Mouse (Mus musculus): ENCODE measurements around the gene Serpinb9. TPM values are rescaled to one million over a fixed set of nuclear protein-coding genes. Genes with fewer than 3 reads are reported as not detected.

Gene Serpinb9
- polyA plus RNA-seq, 1 experiment from 2014 or later = 0.63 TPM

DNA sequence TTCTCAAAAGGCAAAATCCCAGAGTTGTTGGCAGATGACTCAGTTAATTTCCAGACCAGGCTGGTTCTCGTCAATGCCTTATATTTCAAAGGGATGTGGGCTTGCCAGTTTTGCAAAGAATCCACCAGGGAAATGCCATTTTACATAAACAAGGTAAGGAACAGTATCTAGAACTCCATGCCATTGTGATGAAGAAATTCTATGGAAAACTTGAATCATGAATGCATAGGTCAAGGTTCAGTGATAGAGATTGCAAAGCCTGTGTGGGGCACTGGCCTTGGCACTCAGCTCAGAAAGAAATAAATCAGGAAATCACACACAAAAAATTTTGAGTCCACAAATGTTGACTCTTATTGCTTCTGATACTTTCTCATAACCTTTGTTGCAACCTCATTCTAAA, 32.5 kb downstream of the Serpinb9 start:
- H3K4me1 ChIP-seq (ENCODE audit: control insufficient read depth, insufficient read depth, low read length) = no peaks in the 10 kb centered on the region
- no peak for DNase-seq (ENCODE audit: low spot score, missing footprints)
- no peaks in the 10 kb centered on the region for H3K36me3 ChIP-seq (ENCODE audit: control insufficient read depth, insufficient read depth, low read length)
- H3K4me2 ChIP-seq = no peak overlapping the region
- H3K9ac ChIP-seq (ENCODE audit: low read length) = no peak overlapping the region
- H3K27ac ChIP-seq (ENCODE audit: low read depth, low read length) = no peak overlapping the region
- no peaks in the 10 kb centered on the region for H3K9me3 ChIP-seq (ENCODE audit: control insufficient read depth, low read length)
- no peaks in the 10 kb centered on the region for H3K27me3 ChIP-seq (ENCODE audit: control insufficient read depth, insufficient read depth, low read length)
- WGBS = 70% methylated on average over 1 of the region's 1 CpGs
- no peak for ATAC-seq (ENCODE audit: low FRiP score)
- H3K4me3 ChIP-seq (ENCODE audit: low read depth, low read length) = no peak overlapping the region

- Histone ChIP-seq H3K4me2 (no peak overlapping the region), H3K9ac (ENCODE audit: low read length) (no peak overlapping the region), H3K9me3 (ENCODE audit: control insufficient read depth, low read length) (no peaks in the 10 kb centered on the region), H3K36me3 (ENCODE audit: control insufficient read depth, insufficient read depth, low read length) (no peaks in the 10 kb centered on the region), H3K4me3 (ENCODE audit: low read depth, low read length) (no peak overlapping the region), H3K4me1 (ENCODE audit: control insufficient read depth, insufficient read depth, low read length) (no peaks in the 10 kb centered on the region), H3K27ac (ENCODE audit: low read depth, low read length) (no peak overlapping the region), H3K27me3 (ENCODE audit: control insufficient read depth, insufficient read depth, low read length) (no peaks in the 10 kb centered on the region)
- WGBS = 93% methylated on average over 3 of the region's 3 CpGs
- DNase-seq (ENCODE audit: low spot score, missing footprints) (peak; percentile 75), ATAC-seq (ENCODE audit: low FRiP score) (no peak)
Measured at GRCm38 (mm10) chr13:33043542-33043941, 40.5 kb downstream of the Serpinb9 start.

DNA sequence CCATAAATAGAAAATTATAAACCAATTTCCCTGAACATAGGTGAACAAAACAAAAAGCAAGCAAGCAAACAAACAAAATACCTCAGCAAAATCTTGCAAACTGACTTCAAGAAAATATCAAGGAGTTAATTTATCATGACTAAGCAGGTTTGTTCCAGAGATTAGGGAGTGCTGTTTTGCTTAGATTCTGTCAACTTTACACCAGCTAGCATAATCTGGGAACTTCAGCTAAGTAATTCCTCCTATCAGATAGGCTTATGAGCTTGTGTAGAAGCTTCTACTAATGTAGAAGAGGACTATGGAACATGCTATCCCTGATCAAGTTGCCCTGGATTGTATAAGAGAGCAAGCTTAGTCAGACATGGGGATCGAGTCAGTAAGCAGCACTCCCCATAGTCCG, 44.2 kb downstream of the Serpinb9 start:
- Histone ChIP-seq H3K9me3 (ENCODE audit: control insufficient read depth, low read length) (no peaks in the 10 kb centered on the region), H3K27me3 (ENCODE audit: control insufficient read depth, insufficient read depth, low read length) (no peaks in the 10 kb centered on the region), H3K4me1 (ENCODE audit: control insufficient read depth, insufficient read depth, low read length) (no peaks in the 10 kb centered on the region), H3K4me3 (ENCODE audit: low read depth, low read length) (no peak overlapping the region), H3K4me2 (no peak overlapping the region), H3K36me3 (ENCODE audit: control insufficient read depth, insufficient read depth, low read length) (no peaks in the 10 kb centered on the region), H3K27ac (ENCODE audit: low read depth, low read length) (no peak overlapping the region), H3K9ac (ENCODE audit: low read length) (no peak overlapping the region)
- 96% methylated on average over 2 of the region's 2 CpGs for WGBS
- DNase-seq (ENCODE audit: low spot score, missing footprints) (no peak), ATAC-seq (ENCODE audit: low FRiP score) (no peak)

DNA sequence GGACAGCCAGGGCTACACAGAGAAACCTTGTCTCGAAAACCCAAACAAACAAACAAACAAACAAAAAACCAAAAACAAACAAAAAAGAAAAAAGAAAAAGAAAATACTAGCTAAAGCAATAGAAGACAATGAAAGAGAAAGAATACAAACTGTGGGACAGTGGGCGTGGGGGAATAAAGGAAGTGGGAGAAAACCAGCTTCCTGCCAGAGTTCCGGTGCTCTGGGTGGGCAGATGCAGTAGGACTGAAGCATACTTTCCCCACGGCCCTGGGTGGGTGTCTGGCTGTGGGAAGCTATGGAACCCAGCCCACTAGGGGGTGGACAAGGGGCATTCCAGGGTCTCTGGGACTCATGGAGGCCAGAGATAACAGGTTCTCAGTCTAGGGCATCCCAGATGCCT, 45.1 kb downstream of the Serpinb9 start:
- H3K9me3 ChIP-seq (ENCODE audit: control insufficient read depth, low read length) = no peaks in the 10 kb centered on the region
- 80% methylated on average over 4 of the region's 4 CpGs for WGBS
- no peak overlapping the region for H3K9ac ChIP-seq (ENCODE audit: low read length)
- H3K27ac ChIP-seq (ENCODE audit: low read depth, low read length) = no peak overlapping the region
- ATAC-seq (ENCODE audit: low FRiP score) (no peak), DNase-seq (ENCODE audit: low spot score, missing footprints) (no peak)
- no peaks in the 10 kb centered on the region for H3K4me1 ChIP-seq (ENCODE audit: control insufficient read depth, insufficient read depth, low read length)
- H3K4me3 ChIP-seq (ENCODE audit: low read depth, low read length) = no peak overlapping the region
- no peaks in the 10 kb centered on the region for H3K27me3 ChIP-seq (ENCODE audit: control insufficient read depth, insufficient read depth, low read length)
- H3K4me2 ChIP-seq = no peak overlapping the region
- H3K36me3 ChIP-seq (ENCODE audit: control insufficient read depth, insufficient read depth, low read length) = no peaks in the 10 kb centered on the region

DNA sequence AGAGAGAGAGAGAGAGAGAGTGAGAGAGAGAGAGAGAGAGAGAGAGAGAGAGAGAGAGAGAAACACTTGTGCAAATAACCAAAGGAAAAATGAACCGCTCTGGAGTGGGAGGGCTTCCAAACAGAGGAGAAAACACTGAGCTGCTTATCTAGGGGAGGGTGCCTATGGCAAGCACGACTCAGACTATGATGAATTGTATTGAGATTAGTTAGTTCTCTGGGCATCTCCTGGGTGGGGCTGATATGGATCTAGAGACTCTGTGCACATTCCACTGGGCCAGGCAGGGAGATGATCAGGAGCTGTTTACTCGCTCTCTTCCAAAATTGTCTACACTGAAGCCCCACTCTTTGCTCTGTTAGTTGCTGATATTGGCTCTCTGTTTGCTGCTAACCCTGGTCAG, 48.6 kb downstream of the Serpinb9 start:
- Histone ChIP-seq H3K9me3 (ENCODE audit: control insufficient read depth, low read length) (no peaks in the 10 kb centered on the region), H3K27ac (ENCODE audit: low read depth, low read length) (no peak overlapping the region), H3K27me3 (ENCODE audit: control insufficient read depth, insufficient read depth, low read length) (no peaks in the 10 kb centered on the region), H3K4me3 (ENCODE audit: low read depth, low read length) (no peak overlapping the region), H3K4me2 (no peak overlapping the region), H3K4me1 (ENCODE audit: control insufficient read depth, insufficient read depth, low read length) (no peaks in the 10 kb centered on the region), H3K9ac (ENCODE audit: low read length) (no peak overlapping the region), H3K36me3 (ENCODE audit: control insufficient read depth, insufficient read depth, low read length) (no peaks in the 10 kb centered on the region)
- DNase-seq (ENCODE audit: low spot score, missing footprints) = no peak
- WGBS = 56% methylated on average over 3 of the region's 3 CpGs
- no peak for ATAC-seq (ENCODE audit: low FRiP score)

- Histone ChIP-seq H3K36me3 (ENCODE audit: control insufficient read depth, insufficient read depth, low read length) (no peaks in the 10 kb centered on the region), H3K4me1 (ENCODE audit: control insufficient read depth, insufficient read depth, low read length) (no peaks in the 10 kb centered on the region), H3K27ac (ENCODE audit: low read depth, low read length) (no peak overlapping the region), H3K9ac (ENCODE audit: low read length) (no peak overlapping the region), H3K9me3 (ENCODE audit: control insufficient read depth, low read length) (no peaks in the 10 kb centered on the region), H3K4me3 (ENCODE audit: low read depth, low read length) (no peak overlapping the region), H3K27me3 (ENCODE audit: control insufficient read depth, insufficient read depth, low read length) (no peaks in the 10 kb centered on the region), H3K4me2 (no peak overlapping the region)
- ATAC-seq (ENCODE audit: low FRiP score) (no peak), DNase-seq (ENCODE audit: low spot score, missing footprints) (no peak)
- WGBS = 63% methylated on average over 1 of the region's 1 CpGs
Measured at GRCm38 (mm10) chr13:33063048-33063447, 60.0 kb downstream of the Serpinb9 start.

Other genes with a start within 250 kb of the Serpinb9 start
- gene Mylk4, start 219.3 kb upstream of the Serpinb9 start, polyA plus RNA-seq (2014; fragmentation: Nextera tagmentation; extraction: Ambion mirVana) = 0.07 TPM in 1 of 2 replicates, not detected in the other
- 14.3 and 17.2 TPM in 2 replicates for gene Wrnip1, start 201.2 kb upstream of the Serpinb9 start, polyA plus RNA-seq (2014; fragmentation: Nextera tagmentation; extraction: Ambion mirVana)
- not detected in 2 replicates for gene D930007J09Rik, start 200.4 kb upstream of the Serpinb9 start, polyA plus RNA-seq (2014; fragmentation: Nextera tagmentation; extraction: Ambion mirVana)
- 2.0 and 2.9 TPM in 2 replicates for gene Serpinb1a, start 152.1 kb upstream of the Serpinb9 start, polyA plus RNA-seq (2014; fragmentation: Nextera tagmentation; extraction: Ambion mirVana)
- not detected in 2 replicates for gene Serpinb1c, start 105.0 kb upstream of the Serpinb9 start, polyA plus RNA-seq (2014; fragmentation: Nextera tagmentation; extraction: Ambion mirVana)
- 0.55 and 0.83 TPM in 2 replicates for gene Serpinb6b, start 38.0 kb upstream of the Serpinb9 start, polyA plus RNA-seq (2014; fragmentation: Nextera tagmentation; extraction: Ambion mirVana)
- 0.12 TPM in 1 of 2 replicates, not detected in the other for gene Serpinb9b, start 24.2 kb downstream of the Serpinb9 start, polyA plus RNA-seq (2014; fragmentation: Nextera tagmentation; extraction: Ambion mirVana)
- 0.10 and 0.25 TPM in 2 replicates for gene Serpinb1b, start 75.3 kb downstream of the Serpinb9 start, polyA plus RNA-seq (2014; fragmentation: Nextera tagmentation; extraction: Ambion mirVana)
- gene Serpinb9c, start 156.5 kb downstream of the Serpinb9 start, polyA plus RNA-seq (2014; fragmentation: Nextera tagmentation; extraction: Ambion mirVana) = not detected in 2 replicates
- not detected in 2 replicates for gene Serpinb9d, start 189.7 kb downstream of the Serpinb9 start, polyA plus RNA-seq (2014; fragmentation: Nextera tagmentation; extraction: Ambion mirVana)
- not detected in 2 replicates for gene Serpinb9e, start 246.4 kb downstream of the Serpinb9 start, polyA plus RNA-seq (2014; fragmentation: Nextera tagmentation; extraction: Ambion mirVana)

Data from midbrain, embryonic 11.5 days (tissue).